Mouse (Mus musculus): ENCODE data around the gene 2010111I01Rik. TPM values are rescaled to one million over a fixed set of nuclear protein-coding genes. Genes with fewer than 3 reads are reported as not detected.

2010111I01Rik gene
- polyA plus RNA-seq, 1 experiment from 2014 or later: 134 TPM

GRCm38 (mm10) chr13:63250441-63250980 lies 285.8 kb downstream of the 2010111I01Rik start:
- Histone ChIP-seq H3K4me3 (ENCODE audit: low read depth, low read length) (no peak overlapping the region), H3K9ac (ENCODE audit: low read length) (no peak overlapping the region), H3K27me3 (ENCODE audit: control insufficient read depth, insufficient read depth, low read length) (no peaks in the 10 kb centered on the region), H3K4me2 (ENCODE audit: low read depth, severe bottlenecking) (no peak overlapping the region), H3K9me3 (ENCODE audit: control insufficient read depth, low read length) (no peaks in the 10 kb centered on the region), H3K4me1 (ENCODE audit: control insufficient read depth, insufficient read depth, low read length) (peaks cover 25% of the 10 kb centered on the region; the same call in 1 of the 2 replicates), H3K27ac (replicated peaks; ENCODE audit: low read depth, low read length) (no peak overlapping the region), H3K36me3 (ENCODE audit: control insufficient read depth, insufficient read depth, low read length) (no peaks in the 10 kb centered on the region)
- WGBS: 86% methylated on average over 8 of the region's 8 CpGs
- ATAC-seq (ENCODE audit: insufficient number of reproducible peaks, low FRiP score, low TSS enrichment, low read depth) (no peak), DNase-seq (ENCODE audit: low spot score) (no peak)

GRCm38 (mm10) chr13:63251118-63251889 lies 286.6 kb downstream of the 2010111I01Rik start:
- Histone ChIP-seq H3K27ac (replicated peaks; ENCODE audit: low read depth, low read length) (no peak overlapping the region), H3K9me3 (ENCODE audit: control insufficient read depth, low read length) (no peaks in the 10 kb centered on the region), H3K4me2 (ENCODE audit: low read depth, severe bottlenecking) (no peak overlapping the region), H3K4me1 (ENCODE audit: control insufficient read depth, insufficient read depth, low read length) (peaks cover 25% of the 10 kb centered on the region; the same call in 1 of the 2 replicates), H3K27me3 (ENCODE audit: control insufficient read depth, insufficient read depth, low read length) (no peaks in the 10 kb centered on the region), H3K9ac (ENCODE audit: low read length) (no peak overlapping the region), H3K36me3 (ENCODE audit: control insufficient read depth, insufficient read depth, low read length) (no peaks in the 10 kb centered on the region), H3K4me3 (ENCODE audit: low read depth, low read length) (no peak overlapping the region)
- DNase-seq (ENCODE audit: low spot score) (no peak), ATAC-seq (ENCODE audit: insufficient number of reproducible peaks, low FRiP score, low TSS enrichment, low read depth) (no peak)
- WGBS: 66% methylated on average over 12 of the region's 12 CpGs

- no peak overlapping the region for H3K9ac ChIP-seq (ENCODE audit: low read length)
- H3K4me2 ChIP-seq (ENCODE audit: low read depth, severe bottlenecking): no peak overlapping the region
- peaks cover 5% of the 10 kb centered on the region; the same call in 1 of the 2 replicates for H3K36me3 ChIP-seq (ENCODE audit: control insufficient read depth, insufficient read depth, low read length)
- H3K27ac ChIP-seq (replicated peaks; ENCODE audit: low read depth, low read length): no peak overlapping the region
- H3K9me3 ChIP-seq (ENCODE audit: control insufficient read depth, low read length): no peaks in the 10 kb centered on the region
- WGBS: 90% methylated on average over 2 of the region's 2 CpGs
- no peak for ATAC-seq (ENCODE audit: insufficient number of reproducible peaks, low FRiP score, low TSS enrichment, low read depth)
- H3K4me1 ChIP-seq (ENCODE audit: control insufficient read depth, insufficient read depth, low read length): peaks cover 17% of the 10 kb centered on the region; the same call in 1 of the 2 replicates
- H3K4me3 ChIP-seq (ENCODE audit: low read depth, low read length): no peak overlapping the region
- no peaks in the 10 kb centered on the region for H3K27me3 ChIP-seq (ENCODE audit: control insufficient read depth, insufficient read depth, low read length)
- no peak for DNase-seq (ENCODE audit: low spot score)
These were observed 287.8 kb downstream of the 2010111I01Rik start for GRCm38 (mm10) chr13:63252295-63253010.

- Histone ChIP-seq H3K4me3 (ENCODE audit: low read depth, low read length) (no peak overlapping the region), H3K9me3 (ENCODE audit: control insufficient read depth, low read length) (no peaks in the 10 kb centered on the region), H3K27ac (replicated peaks; ENCODE audit: low read depth, low read length) (no peak overlapping the region), H3K27me3 (ENCODE audit: control insufficient read depth, insufficient read depth, low read length) (no peaks in the 10 kb centered on the region), H3K36me3 (ENCODE audit: control insufficient read depth, insufficient read depth, low read length) (peaks cover 5% of the 10 kb centered on the region; the same call in 1 of the 2 replicates), H3K4me2 (ENCODE audit: low read depth, severe bottlenecking) (no peak overlapping the region), H3K4me1 (ENCODE audit: control insufficient read depth, insufficient read depth, low read length) (peaks cover 17% of the 10 kb centered on the region), H3K9ac (ENCODE audit: low read length) (no peak overlapping the region)
- ATAC-seq (ENCODE audit: insufficient number of reproducible peaks, low FRiP score, low TSS enrichment, low read depth) (no peak), DNase-seq (ENCODE audit: low spot score) (no peak)
- 84% methylated on average over 5 of the region's 5 CpGs for WGBS
These were observed 288.5 kb downstream of the 2010111I01Rik start for GRCm38 (mm10) chr13:63253147-63253546.

GRCm38 (mm10) chr13:63253886-63254636 lies 289.4 kb downstream of the 2010111I01Rik start:
- Histone ChIP-seq H3K27me3 (ENCODE audit: control insufficient read depth, insufficient read depth, low read length) (no peaks in the 10 kb centered on the region), H3K36me3 (ENCODE audit: control insufficient read depth, insufficient read depth, low read length) (peaks cover 5% of the 10 kb centered on the region; the same call in 1 of the 2 replicates), H3K9ac (ENCODE audit: low read length) (no peak overlapping the region), H3K4me3 (ENCODE audit: low read depth, low read length) (no peak overlapping the region), H3K4me1 (ENCODE audit: control insufficient read depth, insufficient read depth, low read length) (peaks cover 25% of the 10 kb centered on the region), H3K9me3 (ENCODE audit: control insufficient read depth, low read length) (no peaks in the 10 kb centered on the region), H3K27ac (replicated peaks; ENCODE audit: low read depth, low read length) (no peak overlapping the region), H3K4me2 (ENCODE audit: low read depth, severe bottlenecking) (no peak overlapping the region)
- DNase-seq (ENCODE audit: low spot score): no peak
- no peak for ATAC-seq (ENCODE audit: insufficient number of reproducible peaks, low FRiP score, low TSS enrichment, low read depth)
- 92% methylated on average over 7 of the region's 7 CpGs for WGBS

- H3K9ac ChIP-seq (ENCODE audit: low read length): no peak overlapping the region
- H3K4me2 ChIP-seq (ENCODE audit: low read depth, severe bottlenecking): no peak overlapping the region
- no peaks in the 10 kb centered on the region for H3K27me3 ChIP-seq (ENCODE audit: control insufficient read depth, insufficient read depth, low read length)
- WGBS: 80% methylated on average over 5 of the region's 5 CpGs
- DNase-seq (ENCODE audit: low spot score): no peak
- H3K9me3 ChIP-seq (ENCODE audit: control insufficient read depth, low read length): no peaks in the 10 kb centered on the region
- peaks cover 5% of the 10 kb centered on the region; the same call in 1 of the 2 replicates for H3K36me3 ChIP-seq (ENCODE audit: control insufficient read depth, insufficient read depth, low read length)
- H3K4me3 ChIP-seq (ENCODE audit: low read depth, low read length): no peak overlapping the region
- ATAC-seq (ENCODE audit: insufficient number of reproducible peaks, low FRiP score, low TSS enrichment, low read depth): no peak
- H3K4me1 ChIP-seq (ENCODE audit: control insufficient read depth, insufficient read depth, low read length): peaks cover 27% of the 10 kb centered on the region
- no peak overlapping the region for H3K27ac ChIP-seq (replicated peaks; ENCODE audit: low read depth, low read length)
These were observed 290.9 kb downstream of the 2010111I01Rik start for GRCm38 (mm10) chr13:63255519-63256011.

- DNase-seq (ENCODE audit: low spot score) (no peak), ATAC-seq (ENCODE audit: insufficient number of reproducible peaks, low FRiP score, low TSS enrichment, low read depth) (no peak)
- Histone ChIP-seq H3K4me2 (ENCODE audit: low read depth, severe bottlenecking) (no peak overlapping the region), H3K36me3 (ENCODE audit: control insufficient read depth, insufficient read depth, low read length) (peaks cover 5% of the 10 kb centered on the region; the same call in 1 of the 2 replicates), H3K9me3 (ENCODE audit: control insufficient read depth, low read length) (no peaks in the 10 kb centered on the region), H3K27ac (replicated peaks; ENCODE audit: low read depth, low read length) (no peak overlapping the region), H3K4me3 (ENCODE audit: low read depth, low read length) (no peak overlapping the region), H3K9ac (ENCODE audit: low read length) (no peak overlapping the region), H3K4me1 (ENCODE audit: control insufficient read depth, insufficient read depth, low read length) (peaks cover 33% of the 10 kb centered on the region), H3K27me3 (ENCODE audit: control insufficient read depth, insufficient read depth, low read length) (no peaks in the 10 kb centered on the region)
- WGBS: 74% methylated on average over 6 of the region's 6 CpGs
These were observed 291.5 kb downstream of the 2010111I01Rik start for GRCm38 (mm10) chr13:63256146-63256545.

GRCm38 (mm10) chr13:63256807-63257206 lies 292.1 kb downstream of the 2010111I01Rik start:
- Histone ChIP-seq H3K4me1 (ENCODE audit: control insufficient read depth, insufficient read depth, low read length) (peaks cover 29% of the 10 kb centered on the region), H3K36me3 (ENCODE audit: control insufficient read depth, insufficient read depth, low read length) (peaks cover 5% of the 10 kb centered on the region; the same call in 1 of the 2 replicates), H3K9me3 (ENCODE audit: control insufficient read depth, low read length) (no peaks in the 10 kb centered on the region), H3K4me2 (ENCODE audit: low read depth, severe bottlenecking) (no peak overlapping the region), H3K4me3 (ENCODE audit: low read depth, low read length) (no peak overlapping the region), H3K27ac (replicated peaks; ENCODE audit: low read depth, low read length) (no peak overlapping the region), H3K27me3 (ENCODE audit: control insufficient read depth, insufficient read depth, low read length) (no peaks in the 10 kb centered on the region), H3K9ac (ENCODE audit: low read length) (no peak overlapping the region)
- DNase-seq (ENCODE audit: low spot score): no peak
- WGBS: 73% methylated on average over 7 of the region's 7 CpGs
- no peak for ATAC-seq (ENCODE audit: insufficient number of reproducible peaks, low FRiP score, low TSS enrichment, low read depth)

Measured in limb, embryonic 11.5 days (tissue).